Mouse (Mus musculus) cortical plate, adult 2 months (tissue): ENCODE measurements around the gene Drap1. TPM values are rescaled to one million over a fixed set of nuclear protein-coding genes. Genes with fewer than 3 reads are reported as not detected.

Experiments used
- H3K27ac ChIP-seq: fragments of 200-500 bp; 2 replicates; pipeline ENCODE4 v1.5.1; 2012; ENCODE audit warnings: low read length, control low read depth, inconsistent platforms; ENCODE audit not compliant: insufficient read depth
- H3K4me1 ChIP-seq: fragments of 200-500 bp; 2 replicates; pipeline ENCODE4 v1.6.1; 2011; ENCODE audit warnings: low read length; ENCODE audit not compliant: control insufficient read depth, insufficient read depth
- H3K4me3 ChIP-seq: fragments of 200-500 bp; 2 replicates; pipeline ENCODE4 v1.5.1; 2011; ENCODE audit warnings: mild to moderate bottlenecking, low read length, control low read depth; ENCODE audit not compliant: insufficient read depth
- CTCF ChIP-seq: fragments of 200-500 bp; IDR thresholded peaks from 2 replicates; pipeline ENCODE4 v1.5.1; 2011; ENCODE audit warnings: mild to moderate bottlenecking, control low read depth, low read length; ENCODE audit not compliant: insufficient read depth; ENCODE audit errors: extremely low read depth
- POLR2A ChIP-seq: fragments of 200-500 bp; IDR thresholded peaks from 2 replicates; pipeline ENCODE4 v1.6.1; 2011; ENCODE audit warnings: mild to moderate bottlenecking, low read length, control low read depth; ENCODE audit not compliant: insufficient read depth; ENCODE audit errors: extremely low read depth
- polyA plus RNA-seq: library from polyadenylated mRNA; depleted of rRNA; stranded (reverse); fragments of >200 nt; gene quantifications from 2 replicates; pipeline ENCODE4 v1.2.3, GENCODE M21; 2012

Drap1 gene
- polyA plus RNA-seq, 1 experiment, result 285 TPM

DNA sequence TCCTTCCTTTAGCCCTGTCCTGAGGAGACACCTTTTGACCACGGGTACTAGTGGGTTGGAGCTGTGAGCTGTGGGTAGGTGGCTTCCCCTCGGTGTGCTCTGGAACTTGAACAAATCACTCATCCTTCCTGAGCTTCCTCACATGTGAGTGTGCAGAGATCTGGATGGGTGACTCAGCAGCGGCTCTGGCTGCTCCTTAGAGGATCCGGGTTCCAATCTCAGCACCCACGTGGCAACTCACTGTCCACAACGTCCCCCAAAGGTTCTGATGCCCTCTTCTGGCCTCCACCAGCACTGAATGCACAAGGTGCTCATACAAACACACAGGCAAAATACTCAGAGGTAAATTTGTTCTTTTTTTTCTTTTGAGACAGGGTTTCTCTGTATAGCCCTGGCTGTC lies 27.0 kb upstream of the Drap1 start:
- Histone ChIP-seq H3K4me1 (peaks cover 2% of the 10 kb centered on the region; the same call in 1 of the 2 replicates), H3K4me3 (no peak overlapping the region), H3K27ac (no peak overlapping the region)
- TF ChIP-seq POLR2A (no peak), CTCF (no peak)

DNA sequence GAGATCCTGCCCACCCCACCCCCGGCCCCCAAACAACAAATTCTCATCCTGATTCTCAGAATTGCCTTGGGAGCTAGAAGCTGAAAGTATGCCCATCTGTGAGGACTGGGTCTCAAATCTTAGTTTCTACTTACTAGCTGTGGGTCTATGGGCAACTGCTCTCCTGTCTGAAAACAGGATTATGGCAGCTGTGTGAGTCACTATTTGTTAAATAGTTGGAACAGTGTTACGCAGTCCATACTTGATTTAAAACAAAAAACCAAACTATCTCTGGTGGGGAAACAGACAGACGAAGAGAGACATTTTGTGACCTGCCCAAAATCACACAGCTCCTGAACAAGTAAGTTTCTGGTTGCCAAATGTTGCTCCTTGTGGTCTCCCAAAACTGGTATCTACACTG lies 24.9 kb upstream of the Drap1 start:
- TF ChIP-seq POLR2A (no peak), CTCF (no peak)
- Histone ChIP-seq H3K4me1 (peaks cover 2% of the 10 kb centered on the region; the same call in 1 of the 2 replicates), H3K4me3 (no peak overlapping the region), H3K27ac (no peak overlapping the region)

DNA sequence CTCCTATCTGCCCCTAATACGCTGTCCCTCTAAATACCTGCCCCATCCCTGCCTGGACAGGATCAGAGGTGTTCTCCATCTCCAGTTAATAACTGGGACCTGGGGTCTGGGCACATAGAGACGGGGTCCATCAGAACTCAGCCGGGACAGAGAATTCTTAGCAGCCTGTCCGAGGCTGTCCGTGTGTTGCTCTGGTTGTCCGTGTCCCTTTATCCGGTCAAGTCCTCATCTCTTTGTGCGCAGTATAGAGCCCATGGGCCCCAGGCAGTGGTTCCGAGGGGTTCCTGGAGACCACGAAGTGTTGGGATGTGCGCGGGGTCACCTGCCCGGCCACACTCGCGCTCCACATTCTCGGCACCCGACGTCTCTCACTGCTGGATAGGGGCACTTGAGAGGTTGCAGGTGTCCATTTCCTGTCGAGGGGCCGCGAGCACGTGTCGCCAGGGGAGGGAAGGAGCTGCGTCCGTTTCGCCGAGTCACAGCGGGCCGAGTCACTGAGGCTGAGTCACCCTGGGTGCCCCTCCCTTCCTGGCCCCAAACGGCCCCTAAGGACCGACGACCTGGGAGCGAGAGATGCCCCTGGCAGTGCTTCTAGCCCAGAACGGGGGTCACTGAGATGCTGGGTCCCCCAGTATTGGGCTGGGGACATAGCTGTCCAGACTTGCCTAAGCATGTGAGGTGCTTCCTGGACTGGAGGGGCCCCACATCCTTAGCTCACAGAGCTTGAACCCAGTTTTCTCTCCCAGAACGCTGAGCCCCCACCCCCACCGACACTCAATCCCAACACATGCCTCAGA lies 23.8 kb upstream of the Drap1 start:
- Histone ChIP-seq H3K4me1 (no peaks in the 10 kb centered on the region; the same call in 1 of the 2 replicates), H3K27ac (no peak overlapping the region), H3K4me3 (peak overlapping the region; percentile 61; the same call in 1 of the 2 replicates)
- TF ChIP-seq POLR2A, result no peak
- no peak for TF ChIP-seq CTCF

DNA sequence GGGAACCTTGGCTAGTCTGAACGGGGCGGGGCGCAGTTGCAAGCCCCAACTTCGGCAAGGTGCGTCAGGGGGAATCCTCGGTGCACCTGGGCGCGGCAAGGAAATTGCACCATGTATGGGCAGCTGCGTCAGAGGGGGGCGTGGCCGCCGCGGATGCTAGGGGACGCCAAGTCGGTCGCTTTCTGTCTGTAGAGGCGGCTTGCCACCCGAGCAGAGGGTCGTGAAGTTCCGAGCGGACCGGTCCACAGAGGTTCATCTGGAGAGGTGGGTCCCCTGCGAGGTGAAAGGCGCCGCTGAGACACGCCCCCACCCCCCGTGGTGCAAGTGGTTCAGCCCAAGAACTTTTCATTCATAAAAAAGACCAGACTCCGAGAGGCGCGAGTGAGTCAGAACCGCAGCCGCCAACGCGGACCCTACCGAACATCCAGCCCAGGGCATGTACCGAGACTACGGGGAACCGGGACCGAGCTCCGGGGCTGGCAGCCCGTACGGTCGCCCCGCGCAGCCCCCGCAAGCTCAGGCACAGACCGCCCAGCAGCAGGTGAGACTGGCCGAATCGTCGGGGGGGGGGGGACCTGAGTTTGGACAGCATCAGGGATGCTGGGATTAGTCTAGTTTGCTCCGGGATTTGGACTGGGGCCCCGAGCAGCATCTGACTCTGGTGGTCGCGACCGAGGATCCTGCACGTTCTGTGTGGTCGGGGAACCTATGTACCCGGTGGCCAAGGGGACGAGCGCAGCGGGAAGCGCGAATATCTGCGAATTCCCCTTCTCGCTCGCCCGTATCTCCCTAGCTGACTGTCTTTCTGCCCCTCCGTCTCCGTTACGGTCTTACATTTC lies 23.0 kb upstream of the Drap1 start, which contains the start of gene Fosl1:
TSS of gene Fosl1 (plus strand) at position 33 of the 839 bp plus-strand sequence.
- Histone ChIP-seq H3K4me3 (peak within 1 kb of the TSS; percentile 61), H3K4me1 (no peaks in the 10 kb centered on the region; the same call in 1 of the 2 replicates), H3K27ac (no peak within 1 kb of the TSS)
- no peak for TF ChIP-seq CTCF
- no peak for TF ChIP-seq POLR2A

DNA sequence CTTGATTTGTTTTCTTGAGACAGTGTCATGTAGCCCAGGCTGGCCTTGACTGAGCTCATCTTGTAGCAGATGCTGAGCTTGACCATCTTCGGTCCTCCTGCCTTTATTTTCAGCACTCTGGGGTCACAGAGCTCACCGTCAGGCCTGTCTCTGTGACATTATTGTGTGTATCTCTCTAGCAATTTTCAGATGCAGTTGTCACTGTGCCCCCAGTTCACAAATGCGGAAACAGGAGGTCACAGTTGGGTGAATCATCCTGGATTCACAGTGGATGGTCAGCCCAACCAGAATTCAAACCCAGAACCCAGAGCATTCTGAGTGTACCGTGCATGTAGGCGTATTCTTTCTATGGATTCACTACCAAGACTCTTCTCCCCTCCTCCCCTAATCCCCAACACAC lies 21.0 kb upstream of the Drap1 start:
- no peak overlapping the region for H3K27ac ChIP-seq
- TF ChIP-seq CTCF (no peak), POLR2A (no peak)
- H3K4me3 ChIP-seq, result no peak overlapping the region
- H3K4me1 ChIP-seq, result no peaks in the 10 kb centered on the region; the same call in 1 of the 2 replicates

DNA sequence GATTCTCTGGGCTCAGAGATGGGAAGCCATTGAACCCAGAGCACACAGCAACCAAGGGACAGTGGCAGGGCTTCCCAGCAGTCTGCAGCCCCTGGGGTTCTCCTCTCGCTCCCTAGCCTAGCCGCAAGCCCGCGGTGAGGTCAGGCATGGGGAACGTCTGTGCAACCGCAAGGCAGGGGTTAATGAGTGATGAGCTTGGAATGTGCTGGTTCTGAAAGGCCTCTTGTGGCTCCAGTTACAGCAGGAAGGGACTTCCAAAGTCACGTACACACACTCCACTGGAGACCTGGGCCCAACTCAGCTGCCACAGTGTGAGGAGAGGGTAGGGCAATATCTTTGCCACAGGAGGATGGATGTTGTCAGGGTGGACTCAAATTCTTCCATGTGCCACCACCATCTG lies 20.2 kb upstream of the Drap1 start:
- Histone ChIP-seq H3K4me3 (no peak overlapping the region), H3K27ac (no peak overlapping the region), H3K4me1 (no peaks in the 10 kb centered on the region; the same call in 1 of the 2 replicates)
- TF ChIP-seq CTCF (no peak), POLR2A (no peak)

DNA sequence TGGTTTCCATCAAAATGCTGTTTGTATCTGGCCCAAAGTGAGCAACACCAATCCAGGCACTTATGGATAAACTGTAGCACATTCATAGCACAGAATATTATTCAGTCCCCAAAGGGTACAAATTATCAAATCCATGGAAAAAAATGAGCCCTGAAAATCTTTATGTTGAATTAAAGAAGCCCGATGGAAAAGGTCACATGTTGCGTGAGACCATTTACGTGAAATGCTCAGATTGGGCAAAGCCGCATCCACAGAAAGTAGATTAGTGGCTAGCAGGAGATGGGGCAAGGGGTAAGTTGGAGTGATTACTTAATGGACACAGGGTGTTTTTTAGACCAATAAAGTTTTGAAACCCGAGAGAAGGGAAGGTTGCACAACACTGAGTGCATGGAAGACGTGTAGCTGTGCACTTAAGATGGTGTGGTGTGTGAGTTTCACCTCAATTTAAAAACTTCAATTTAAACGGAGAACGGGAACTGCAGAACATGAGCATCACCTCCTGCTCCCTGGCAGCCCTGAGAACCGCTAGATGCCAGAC lies 19.7 kb upstream of the Drap1 start:
- H3K4me3 ChIP-seq, result no peak overlapping the region
- no peaks in the 10 kb centered on the region; the same call in 1 of the 2 replicates for H3K4me1 ChIP-seq
- TF ChIP-seq POLR2A (no peak), CTCF (no peak)
- no peak overlapping the region for H3K27ac ChIP-seq

DNA sequence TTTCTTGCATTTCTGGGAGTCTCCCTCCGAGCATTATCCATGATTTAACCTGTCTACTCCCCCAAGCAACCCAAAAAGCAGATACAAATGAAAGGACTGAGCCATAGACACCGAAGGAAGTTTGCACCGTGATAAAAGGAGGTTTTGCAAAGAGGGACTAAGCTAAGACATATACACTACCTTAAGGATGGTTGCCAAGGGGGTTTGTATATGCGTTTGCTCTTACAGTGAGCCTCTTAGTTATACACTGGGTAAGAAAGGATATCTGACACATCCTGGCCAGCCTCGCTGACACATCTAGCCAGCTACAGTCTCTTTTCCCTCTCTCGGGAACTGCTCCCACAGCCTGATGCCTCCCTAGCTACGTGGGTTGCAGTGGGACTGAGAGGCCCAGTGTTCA lies 9.2 kb upstream of the Drap1 start:
- Histone ChIP-seq H3K4me3 (no peak overlapping the region), H3K4me1 (no peaks in the 10 kb centered on the region), H3K27ac (no peak overlapping the region)
- no peak for TF ChIP-seq CTCF

DNA sequence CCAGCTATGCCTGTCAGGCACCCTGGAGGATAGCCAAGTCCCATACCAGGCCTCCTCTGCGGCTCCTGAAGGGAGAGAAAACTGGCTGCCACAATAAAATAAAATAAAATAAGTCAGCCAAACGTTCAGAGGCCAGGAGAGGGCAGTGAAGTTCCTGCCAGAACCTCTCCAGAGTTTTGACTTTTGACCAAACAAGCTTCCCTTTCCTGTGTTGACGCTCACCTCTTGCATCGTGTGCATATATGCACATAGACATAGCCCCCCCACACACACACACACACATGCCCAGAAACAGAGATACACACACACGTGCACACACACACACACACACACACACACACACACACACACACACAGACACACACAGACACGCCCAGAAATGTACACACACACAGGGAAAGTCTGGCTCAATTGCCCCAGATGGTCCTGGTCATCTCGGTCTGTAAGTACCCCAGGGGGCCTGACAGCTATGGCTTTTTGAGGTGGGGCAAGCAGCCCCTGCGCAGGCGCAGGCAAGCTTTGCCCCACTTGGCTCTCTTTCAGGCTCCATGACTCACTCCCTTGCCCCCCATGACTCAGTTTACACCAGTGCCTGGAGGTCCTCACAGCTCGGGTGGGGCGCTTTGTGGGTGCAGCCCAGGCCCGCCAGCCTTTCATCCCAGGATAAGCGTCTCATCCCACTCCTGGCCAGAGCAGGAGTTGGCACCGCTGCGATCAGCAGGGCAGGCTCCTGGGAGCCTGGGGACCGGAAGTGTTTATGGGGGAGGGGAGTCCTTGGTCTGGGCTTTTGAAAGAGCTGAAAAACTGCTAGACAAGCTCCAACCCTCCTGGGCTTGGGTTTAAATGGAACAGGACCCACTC lies 8.4 kb upstream of the Drap1 start:
- Histone ChIP-seq H3K27ac (no peak overlapping the region), H3K4me3 (peak overlapping the region; percentile 17; the same call in 1 of the 2 replicates), H3K4me1 (no peaks in the 10 kb centered on the region)
- TF ChIP-seq POLR2A (no peak), CTCF (peak; percentile 13; the same call in 1 of the 2 replicates)
